Mouse (Mus musculus): Measurements from ENCODE around the gene Grhl1.

The Grhl1 gene

DNA sequence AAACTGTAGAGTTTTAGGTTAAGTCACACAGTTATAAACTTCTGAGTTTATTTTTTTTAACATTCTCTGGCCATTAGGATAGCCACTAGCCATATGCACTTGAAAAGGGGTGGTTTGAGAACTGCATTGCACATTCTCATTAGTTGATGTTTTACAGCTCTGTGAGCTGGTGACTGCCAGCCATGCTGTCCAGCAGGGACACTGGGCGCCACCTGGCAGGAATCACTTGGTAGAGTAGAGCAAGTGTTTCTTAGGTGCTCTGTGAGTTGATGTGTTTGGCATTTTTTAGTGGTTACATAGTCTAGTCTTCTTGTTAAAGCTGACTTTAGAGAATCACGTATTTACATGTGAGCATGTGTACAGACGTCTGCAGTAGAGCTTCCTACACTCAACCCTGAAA lies 84.4 kb downstream of the Grhl1 start:
- no peaks in the 10 kb centered on the region for H3K9me3 ChIP-seq (ENCODE audit: low read length)
- H3K36me3 ChIP-seq (ENCODE audit: insufficient read depth, low read length): peaks cover 81% of the 10 kb centered on the region
- H3K4me1 ChIP-seq (replicated peaks; ENCODE audit: low read depth, low read length): peaks cover 40% of the 10 kb centered on the region
- no peaks in the 10 kb centered on the region for H3K27me3 ChIP-seq (ENCODE audit: insufficient read depth, low read length)
- TF ChIP-seq NANOG (IDR thresholded peaks at IDR 0.05; ENCODE audit: borderline replicate concordance, low read length) (no peak), POU5F1 (IDR thresholded peaks at IDR 0.05; ENCODE audit: borderline replicate concordance, low read length) (no peak), CTCF (conservative IDR thresholded peaks at IDR 0.05; ENCODE audit: low read length) (no peak)
- H3K4me3 ChIP-seq (replicated peaks; ENCODE audit: low read length): no peak overlapping the region

DNA sequence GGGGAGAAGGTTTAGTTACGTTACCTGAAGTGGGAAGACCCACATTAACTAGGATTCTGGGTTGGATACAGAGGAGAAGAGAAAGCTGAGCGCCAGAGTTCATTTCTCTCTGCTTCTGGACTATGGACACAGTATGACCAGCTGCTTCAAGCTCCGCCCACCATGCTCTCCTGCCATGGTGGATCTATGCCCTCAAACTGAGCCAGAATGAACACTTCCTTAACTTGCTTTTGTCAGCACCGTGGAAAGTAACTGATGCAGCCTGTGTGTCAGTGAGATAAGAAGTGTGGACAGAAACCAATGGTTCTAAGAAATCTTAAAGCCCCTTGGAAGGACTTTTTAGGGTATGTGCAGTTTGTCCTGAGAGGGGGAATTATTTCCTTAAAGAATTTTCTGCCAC lies 86.9 kb downstream of the Grhl1 start:
- no peaks in the 10 kb centered on the region for H3K9me3 ChIP-seq (ENCODE audit: low read length)
- H3K4me3 ChIP-seq (replicated peaks; ENCODE audit: low read length): no peak overlapping the region
- H3K36me3 ChIP-seq (ENCODE audit: insufficient read depth, low read length): peaks cover 85% of the 10 kb centered on the region
- no peaks in the 10 kb centered on the region for H3K27me3 ChIP-seq (ENCODE audit: insufficient read depth, low read length)
- H3K4me1 ChIP-seq (replicated peaks; ENCODE audit: low read depth, low read length): peaks cover 20% of the 10 kb centered on the region; the same call in 1 of the 2 replicates
- TF ChIP-seq POU5F1 (IDR thresholded peaks at IDR 0.05; ENCODE audit: borderline replicate concordance, low read length) (no peak), NANOG (IDR thresholded peaks at IDR 0.05; ENCODE audit: borderline replicate concordance, low read length) (no peak), CTCF (conservative IDR thresholded peaks at IDR 0.05; ENCODE audit: low read length) (no peak)

DNA sequence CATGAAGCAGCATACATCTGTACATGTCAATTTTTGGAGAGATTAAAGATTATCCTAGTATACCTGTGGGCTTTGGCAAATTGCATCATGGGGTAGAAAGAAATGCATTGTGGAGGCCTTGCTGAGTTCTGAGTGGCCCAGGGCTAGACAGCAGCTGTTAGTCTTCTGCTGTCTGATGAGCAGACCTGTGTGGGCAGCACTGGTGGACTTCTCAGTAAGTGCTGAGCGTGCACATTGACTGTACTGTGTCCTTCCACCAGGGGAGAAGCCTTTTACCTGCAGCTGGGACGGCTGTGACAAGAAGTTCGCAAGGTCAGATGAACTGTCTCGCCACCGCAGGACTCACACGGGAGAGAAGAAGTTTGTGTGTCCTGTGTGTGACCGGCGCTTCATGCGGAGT lies 87.8 kb downstream of the Grhl1 start:
- Histone ChIP-seq H3K4me1 (replicated peaks; ENCODE audit: low read depth, low read length) (peaks cover 20% of the 10 kb centered on the region; the same call in 1 of the 2 replicates), H3K9me3 (ENCODE audit: low read length) (no peaks in the 10 kb centered on the region), H3K36me3 (ENCODE audit: insufficient read depth, low read length) (peaks cover 76% of the 10 kb centered on the region), H3K27me3 (ENCODE audit: insufficient read depth, low read length) (no peaks in the 10 kb centered on the region), H3K4me3 (replicated peaks; ENCODE audit: low read length) (no peak overlapping the region)
- TF ChIP-seq NANOG (IDR thresholded peaks at IDR 0.05; ENCODE audit: borderline replicate concordance, low read length): no peak
- no peak for TF ChIP-seq POU5F1 (IDR thresholded peaks at IDR 0.05; ENCODE audit: borderline replicate concordance, low read length)
- no peak for TF ChIP-seq CTCF (conservative IDR thresholded peaks at IDR 0.05; ENCODE audit: low read length)

DNA sequence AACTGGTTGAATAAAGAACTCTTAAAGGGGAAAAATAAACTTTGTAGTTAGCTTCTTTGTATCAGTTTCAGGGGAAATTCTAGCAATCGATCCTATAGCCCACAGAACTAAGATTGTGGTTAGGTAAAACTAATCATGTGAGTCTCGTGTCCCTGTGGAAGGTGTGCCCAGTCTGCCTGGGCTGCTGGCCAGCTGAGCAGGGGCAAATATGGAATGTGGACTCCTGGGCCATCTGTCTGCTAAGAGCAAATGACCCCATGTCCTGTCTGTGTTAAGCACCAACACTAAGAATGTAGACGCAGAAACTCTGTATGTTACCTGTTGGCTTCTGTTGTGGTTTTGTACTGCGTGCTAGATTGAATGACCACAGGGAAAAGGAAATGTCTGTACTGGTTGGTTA lies 89.0 kb downstream of the Grhl1 start:
- no peaks in the 10 kb centered on the region for H3K27me3 ChIP-seq (ENCODE audit: insufficient read depth, low read length)
- peaks cover 13% of the 10 kb centered on the region; the same call in 1 of the 2 replicates for H3K4me1 ChIP-seq (replicated peaks; ENCODE audit: low read depth, low read length)
- TF ChIP-seq POU5F1 (IDR thresholded peaks at IDR 0.05; ENCODE audit: borderline replicate concordance, low read length): no peak
- no peak for TF ChIP-seq NANOG (IDR thresholded peaks at IDR 0.05; ENCODE audit: borderline replicate concordance, low read length)
- TF ChIP-seq CTCF (conservative IDR thresholded peaks at IDR 0.05; ENCODE audit: low read length): no peak
- H3K9me3 ChIP-seq (ENCODE audit: low read length): no peaks in the 10 kb centered on the region
- H3K36me3 ChIP-seq (ENCODE audit: insufficient read depth, low read length): peaks cover 64% of the 10 kb centered on the region
- H3K4me3 ChIP-seq (replicated peaks; ENCODE audit: low read length): no peak overlapping the region

DNA sequence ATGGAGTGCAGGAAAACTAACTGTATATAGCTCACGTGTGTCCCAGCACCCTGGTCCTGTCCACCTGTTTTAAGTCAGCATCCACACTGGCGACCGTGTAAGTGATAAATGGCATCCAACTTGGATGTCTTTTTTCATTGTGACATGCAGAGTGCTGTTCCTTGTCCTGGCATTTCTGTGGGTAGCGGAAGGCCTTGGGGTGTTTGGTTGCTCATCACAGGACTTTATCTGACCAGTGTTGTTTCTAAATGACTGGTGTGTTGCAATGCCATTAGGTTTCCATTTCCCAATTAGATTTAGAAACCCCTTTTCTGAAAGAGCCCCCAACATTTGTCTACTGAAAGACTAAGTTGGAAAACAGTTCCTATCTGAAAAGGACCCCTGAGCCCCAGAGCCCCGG lies 90.0 kb downstream of the Grhl1 start:
- H3K36me3 ChIP-seq (ENCODE audit: insufficient read depth, low read length): peaks cover 54% of the 10 kb centered on the region
- H3K4me1 ChIP-seq (replicated peaks; ENCODE audit: low read depth, low read length): peaks cover 5% of the 10 kb centered on the region; the same call in 1 of the 2 replicates
- H3K9me3 ChIP-seq (ENCODE audit: low read length): no peaks in the 10 kb centered on the region
- H3K27me3 ChIP-seq (ENCODE audit: insufficient read depth, low read length): no peaks in the 10 kb centered on the region
- TF ChIP-seq POU5F1 (IDR thresholded peaks at IDR 0.05; ENCODE audit: borderline replicate concordance, low read length): no peak
- TF ChIP-seq NANOG (IDR thresholded peaks at IDR 0.05; ENCODE audit: borderline replicate concordance, low read length): no peak
- no peak for TF ChIP-seq CTCF (conservative IDR thresholded peaks at IDR 0.05; ENCODE audit: low read length)
- no peak overlapping the region for H3K4me3 ChIP-seq (replicated peaks; ENCODE audit: low read length)
